Mouse (Mus musculus) CH12.LX (cell line): ENCODE measurements around the gene Tmem238l.

Experiments
- CHD1 ChIP-seq: IDR thresholded peaks from 2 replicates; pipeline ENCODE4 v1.6.1; 2012; ENCODE audit warnings: low read depth, low read length, improper control_type of control experiment, inconsistent platforms
- CTCF ChIP-seq, 2 experiments: IDR thresholded peaks in 1 of 2; conservative IDR thresholded peaks in 1 of 2; 2 replicates each; pipeline ENCODE4 v1.5.1; 2011 to 2012; ENCODE audit warnings: low read depth in 2 of 2, low read length in 2 of 2, improper control_type of control experiment in 1 of 2, inconsistent platforms in 1 of 2, mild to moderate bottlenecking in 1 of 2, moderate library complexity in 1 of 2
- HCFC1 ChIP-seq: IDR thresholded peaks from 2 replicates; pipeline ENCODE4 v1.6.1; 2012; ENCODE audit warnings: low read depth, mild to moderate bottlenecking, inconsistent platforms, low read length, improper control_type of control experiment
- JUN ChIP-seq: IDR thresholded peaks from 2 replicates; pipeline ENCODE4 v1.6.1; 2011; ENCODE audit warnings: low read depth, mild to moderate bottlenecking, low read length, improper control_type of control experiment, moderate library complexity; ENCODE audit not compliant: insufficient read depth
- MAFK ChIP-seq: IDR thresholded peaks from 2 replicates; pipeline ENCODE4 v1.6.1; 2011; ENCODE audit warnings: low read length, improper control_type of control experiment; ENCODE audit not compliant: insufficient replicate concordance
- MAX ChIP-seq: IDR thresholded peaks from 2 replicates; pipeline ENCODE4 v1.6.1; 2011; ENCODE audit warnings: low read length, improper control_type of control experiment
- POLR2AphosphoS2 ChIP-seq: IDR thresholded peaks from 2 replicates; pipeline ENCODE4 v1.6.1; 2011; ENCODE audit warnings: low read depth, low read length, improper control_type of control experiment
- RAD21 ChIP-seq: IDR thresholded peaks from 2 replicates; pipeline ENCODE4 v1.6.1; 2011; ENCODE audit warnings: low read depth, mild to moderate bottlenecking, low read length, improper control_type of control experiment, moderate library complexity
- ZMIZ1 ChIP-seq: IDR thresholded peaks from 2 replicates; pipeline ENCODE4 v1.6.1; 2012; ENCODE audit warnings: low read depth, mild to moderate bottlenecking, inconsistent platforms, low read length, improper control_type of control experiment

DNA sequence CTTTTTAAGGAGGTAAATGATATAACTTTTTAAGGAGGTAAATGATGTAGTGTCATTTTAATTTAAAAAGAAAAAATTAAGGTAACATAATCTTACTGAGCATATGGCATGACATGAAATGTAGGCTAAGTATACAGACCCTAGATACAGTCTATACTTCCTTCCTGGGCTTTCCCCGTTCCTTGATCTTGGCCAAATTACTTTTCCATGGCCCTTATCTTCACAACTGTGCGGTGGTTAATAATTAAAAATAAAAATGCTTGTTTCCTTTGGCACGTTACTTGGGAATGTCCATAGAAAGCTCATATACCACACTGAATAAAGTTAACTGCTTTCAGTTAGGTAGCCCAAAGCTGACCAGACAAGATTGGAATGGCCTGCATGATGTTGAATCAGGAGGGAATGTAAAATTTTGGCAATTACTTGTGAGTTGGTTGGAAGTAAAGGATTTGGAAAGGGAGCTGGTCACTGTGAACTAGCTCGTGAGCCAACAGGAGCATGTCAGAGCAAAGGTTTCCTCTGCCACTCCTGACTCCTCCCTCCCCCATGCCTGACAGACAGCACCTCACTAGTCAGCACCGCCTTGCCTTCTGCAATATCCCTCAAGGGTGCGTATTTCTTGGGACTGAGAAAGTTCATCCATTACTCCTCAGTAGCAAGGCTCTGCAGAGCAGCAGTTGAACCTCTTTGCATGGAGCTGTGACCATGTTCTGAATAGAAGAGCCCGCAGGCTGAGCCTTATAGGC lies 21.8 kb upstream of the Tmem238l start:
- TF ChIP-seq CHD1 (no peak), CTCF (conservative IDR thresholded peaks at IDR 0.05 in 1 of 2, IDR thresholded peaks at IDR 0.05 in 1 of 2; ENCODE audit: low read depth in 2 of 2, low read length in 2 of 2) (no peak), POLR2AphosphoS2 (no peak), JUN (no peak), ZMIZ1 (no peak), RAD21 (no peak), MAX (no peak), HCFC1 (no peak), MAFK (no peak)
